Mouse (Mus musculus) forebrain, embryonic 12.5 days (tissue): ENCODE measurements around the gene Eif4e3. TPM values are rescaled to one million over a fixed set of nuclear protein-coding genes. Genes with fewer than 3 reads are reported as not detected.

Source experiments
- ATAC-seq: fragments of 200-750 bp; cut with Nextera tagmentation; 2 replicates; pipeline ENCODE4 v1.8.0; 2017; ENCODE audit warnings: moderate TSS enrichment; ENCODE audit not compliant: low FRiP score
- H3K27ac ChIP-seq: fragments of 300-500 bp; sonication (generic); 2 replicates; pipeline ENCODE4 v1.5.1; 2016; ENCODE audit warnings: mild to moderate bottlenecking
- H3K27me3 ChIP-seq: fragments of 300-500 bp; sonication (generic); 2 replicates; pipeline ENCODE4 v1.6.1; 2016; ENCODE audit warnings: mild to moderate bottlenecking
- H3K36me3 ChIP-seq: fragments of 300-500 bp; sonication (generic); replicated peaks from 2 replicates; pipeline ENCODE4 v1.6.1; 2016; ENCODE audit warnings: mild to moderate bottlenecking
- H3K4me1 ChIP-seq: fragments of 300-500 bp; sonication (generic); 2 replicates; pipeline ENCODE4 v1.6.1; 2016
- H3K4me2 ChIP-seq: fragments of 300-500 bp; sonication (generic); 2 replicates; pipeline ENCODE4 v1.6.1; 2016; ENCODE audit warnings: mild to moderate bottlenecking, moderate library complexity
- H3K4me3 ChIP-seq: fragments of 300-500 bp; sonication (generic); replicated peaks from 2 replicates; pipeline ENCODE4 v1.5.1; 2016; ENCODE audit warnings: mild to moderate bottlenecking
- H3K9ac ChIP-seq: fragments of 300-500 bp; sonication (generic); 2 replicates; pipeline ENCODE4 v1.6.1; 2016; ENCODE audit warnings: mild to moderate bottlenecking
- H3K9me3 ChIP-seq: fragments of 300-500 bp; sonication (generic); 2 replicates; pipeline ENCODE4 v1.6.1; 2016
- WGBS: fragments of 180-500 bp; shearing (Covaris S2); methylation state at CpG from one replicate; pipeline ENCODE4 v1.1.7; 2016; 5-methylcytosine and 5-hydroxymethylcytosine counted together
- polyA plus RNA-seq: library from polyadenylated mRNA; unstranded; fragments of >200 nt; fragmentation: Nextera tagmentation; extraction: Ambion mirVana; gene quantifications from 2 replicates; pipeline ENCODE4 v1.2.1, GENCODE M21; 2016

Eif4e3 gene
- polyA plus RNA-seq, 1 experiment from 2014 or later = 12.7 TPM

DNA sequence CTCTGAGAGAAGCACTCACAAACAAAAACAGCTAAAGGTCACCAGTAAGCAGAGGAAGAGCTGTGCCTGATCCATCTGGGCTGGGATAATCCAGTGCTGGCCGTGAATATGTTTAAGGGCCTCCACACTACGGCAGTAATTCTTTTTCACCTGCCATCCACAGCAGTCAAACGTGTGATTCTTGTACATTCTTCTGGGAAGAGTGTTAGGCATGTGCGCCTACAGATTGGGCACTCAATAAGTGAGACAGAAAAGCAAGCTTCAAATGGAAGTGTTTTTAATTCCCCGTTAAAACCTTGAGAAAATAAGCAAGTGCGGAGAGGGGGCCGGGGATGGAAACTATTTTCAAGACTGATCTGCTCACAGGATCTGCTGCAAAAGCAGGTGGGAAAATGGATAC lies 48.7 kb downstream of the Eif4e3 start:
- Histone ChIP-seq H3K4me1 (peaks cover 13% of the 10 kb centered on the region), H3K36me3 (no peaks in the 10 kb centered on the region), H3K27ac (no peak overlapping the region), H3K9me3 (no peaks in the 10 kb centered on the region), H3K4me2 (no peak overlapping the region), H3K27me3 (peaks cover 14% of the 10 kb centered on the region), H3K4me3 (no peak overlapping the region), H3K9ac (no peak overlapping the region)
- WGBS = 70% methylated on average over 7 of the region's 7 CpGs
- no peak for ATAC-seq

DNA sequence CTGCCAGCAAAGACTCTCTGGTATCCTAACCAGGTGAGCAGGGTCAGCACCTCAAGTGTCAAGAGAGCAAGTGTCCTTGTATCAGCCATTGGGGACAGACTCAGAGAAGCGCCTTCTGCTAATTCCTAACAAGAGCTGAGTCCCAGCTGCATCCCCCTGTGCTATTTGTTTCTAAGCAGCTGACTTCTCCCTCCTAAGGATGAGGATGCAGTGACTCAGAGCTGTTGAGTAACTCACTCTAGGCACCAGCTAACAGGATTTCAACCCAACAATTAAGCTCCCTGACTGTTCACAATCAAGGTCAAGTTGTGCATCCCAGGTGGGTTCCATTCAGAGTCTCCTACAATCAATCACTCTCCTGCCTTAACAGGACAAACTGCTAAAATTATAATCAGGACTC lies 49.2 kb downstream of the Eif4e3 start:
- Histone ChIP-seq H3K27me3 (peaks cover 16% of the 10 kb centered on the region), H3K9me3 (no peaks in the 10 kb centered on the region), H3K9ac (no peak overlapping the region), H3K36me3 (no peaks in the 10 kb centered on the region), H3K4me2 (no peak overlapping the region), H3K4me1 (peaks cover 10% of the 10 kb centered on the region), H3K27ac (no peak overlapping the region), H3K4me3 (no peak overlapping the region)
- no peak for ATAC-seq
- 89% methylated on average over 1 of the region's 1 CpGs for WGBS

DNA sequence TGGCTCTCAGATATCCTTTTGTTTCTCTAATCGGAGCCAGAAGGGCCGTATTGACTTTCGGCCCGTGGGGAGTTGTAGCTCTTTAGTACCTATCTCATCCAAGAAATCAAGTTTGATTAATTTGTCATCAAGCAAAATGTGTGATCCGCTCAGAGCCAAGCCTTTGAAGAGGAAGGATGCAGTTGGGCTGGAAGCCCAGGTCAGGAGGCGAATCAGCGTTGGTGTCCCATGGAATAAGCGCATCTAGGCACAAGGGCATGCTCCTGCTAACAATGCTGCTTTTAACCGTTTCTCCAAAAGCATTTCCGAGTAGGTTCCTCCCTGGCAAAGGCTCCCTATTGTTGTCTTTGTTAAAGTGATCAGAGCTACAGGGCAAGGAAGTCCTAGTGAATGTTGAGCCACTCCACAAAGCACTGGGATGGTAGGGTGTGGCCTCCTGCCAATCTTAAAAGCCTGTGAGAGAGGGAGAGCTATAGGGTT lies 51.3 kb downstream of the Eif4e3 start:
- no peak for ATAC-seq
- Histone ChIP-seq H3K9me3 (no peaks in the 10 kb centered on the region), H3K36me3 (no peaks in the 10 kb centered on the region), H3K9ac (no peak overlapping the region), H3K27ac (no peak overlapping the region), H3K4me3 (no peak overlapping the region), H3K4me1 (peaks cover 16% of the 10 kb centered on the region), H3K27me3 (peaks cover 16% of the 10 kb centered on the region), H3K4me2 (no peak overlapping the region)
- 15% methylated on average over 10 of the region's 10 CpGs for WGBS

DNA sequence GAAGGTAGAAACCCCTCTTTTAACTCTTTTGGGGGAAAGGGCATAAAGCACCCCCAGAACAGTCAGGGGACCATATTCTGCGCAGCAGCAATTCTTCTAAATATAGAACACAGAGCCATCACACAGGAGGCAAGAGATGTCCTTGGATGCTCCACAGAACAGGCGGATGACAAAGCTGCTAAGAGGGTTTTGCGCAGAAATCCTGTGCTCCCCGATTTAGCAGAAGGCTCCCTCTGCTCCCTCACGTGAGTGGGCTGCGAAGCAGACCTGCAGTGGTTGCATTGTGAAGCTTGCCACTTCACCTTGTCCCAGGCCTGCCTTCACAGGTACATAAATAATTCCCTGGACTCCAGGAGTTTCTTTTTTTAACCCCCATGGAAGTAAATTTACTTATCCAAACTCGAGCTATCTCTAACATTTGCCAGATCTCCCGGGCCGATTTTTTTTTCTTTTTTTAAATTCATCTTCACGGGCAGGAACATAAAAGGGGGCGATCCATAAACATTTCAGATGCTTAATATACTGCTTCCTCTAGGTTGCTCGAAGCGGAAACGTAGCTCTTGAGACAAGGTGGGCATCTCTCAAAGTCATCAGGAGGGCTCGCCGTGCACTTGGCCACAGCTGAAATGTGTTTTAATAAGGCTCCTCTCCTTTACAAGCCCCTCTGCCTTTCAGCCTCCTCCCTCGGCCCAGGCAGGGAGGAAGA lies 51.9 kb downstream of the Eif4e3 start:
- Histone ChIP-seq H3K4me1 (peaks cover 16% of the 10 kb centered on the region), H3K36me3 (no peaks in the 10 kb centered on the region), H3K27ac (no peak overlapping the region), H3K4me2 (no peak overlapping the region), H3K27me3 (peaks cover 16% of the 10 kb centered on the region), H3K4me3 (no peak overlapping the region), H3K9me3 (no peaks in the 10 kb centered on the region), H3K9ac (no peak overlapping the region)
- 66% methylated on average over 17 of the region's 17 CpGs for WGBS
- no peak for ATAC-seq

DNA sequence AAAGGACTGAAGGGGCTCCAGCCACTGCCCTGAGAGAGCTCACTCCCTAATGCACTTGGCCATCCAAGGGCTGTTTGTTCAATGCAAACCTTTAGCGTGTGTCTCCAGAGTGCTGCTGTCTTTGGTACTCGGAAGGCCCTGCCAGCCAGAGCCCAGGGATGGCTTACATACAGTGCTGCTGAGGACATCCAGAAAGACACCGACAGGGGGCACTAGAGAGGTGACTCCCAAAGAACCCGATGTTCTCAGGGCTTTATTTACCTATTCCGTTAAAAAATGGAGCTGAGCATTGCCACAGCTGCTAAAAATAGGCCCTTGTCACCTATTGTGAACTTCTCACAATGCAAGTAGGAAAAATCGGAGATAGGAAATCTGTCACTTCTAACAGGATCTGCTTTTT lies 54.7 kb downstream of the Eif4e3 start:
- Histone ChIP-seq H3K9me3 (no peaks in the 10 kb centered on the region), H3K27ac (no peak overlapping the region), H3K27me3 (peaks cover 19% of the 10 kb centered on the region), H3K4me1 (peaks cover 16% of the 10 kb centered on the region), H3K36me3 (no peaks in the 10 kb centered on the region), H3K9ac (no peak overlapping the region), H3K4me3 (no peak overlapping the region), H3K4me2 (no peak overlapping the region)
- WGBS = 57% methylated on average over 6 of the region's 6 CpGs
- ATAC-seq = no peak

DNA sequence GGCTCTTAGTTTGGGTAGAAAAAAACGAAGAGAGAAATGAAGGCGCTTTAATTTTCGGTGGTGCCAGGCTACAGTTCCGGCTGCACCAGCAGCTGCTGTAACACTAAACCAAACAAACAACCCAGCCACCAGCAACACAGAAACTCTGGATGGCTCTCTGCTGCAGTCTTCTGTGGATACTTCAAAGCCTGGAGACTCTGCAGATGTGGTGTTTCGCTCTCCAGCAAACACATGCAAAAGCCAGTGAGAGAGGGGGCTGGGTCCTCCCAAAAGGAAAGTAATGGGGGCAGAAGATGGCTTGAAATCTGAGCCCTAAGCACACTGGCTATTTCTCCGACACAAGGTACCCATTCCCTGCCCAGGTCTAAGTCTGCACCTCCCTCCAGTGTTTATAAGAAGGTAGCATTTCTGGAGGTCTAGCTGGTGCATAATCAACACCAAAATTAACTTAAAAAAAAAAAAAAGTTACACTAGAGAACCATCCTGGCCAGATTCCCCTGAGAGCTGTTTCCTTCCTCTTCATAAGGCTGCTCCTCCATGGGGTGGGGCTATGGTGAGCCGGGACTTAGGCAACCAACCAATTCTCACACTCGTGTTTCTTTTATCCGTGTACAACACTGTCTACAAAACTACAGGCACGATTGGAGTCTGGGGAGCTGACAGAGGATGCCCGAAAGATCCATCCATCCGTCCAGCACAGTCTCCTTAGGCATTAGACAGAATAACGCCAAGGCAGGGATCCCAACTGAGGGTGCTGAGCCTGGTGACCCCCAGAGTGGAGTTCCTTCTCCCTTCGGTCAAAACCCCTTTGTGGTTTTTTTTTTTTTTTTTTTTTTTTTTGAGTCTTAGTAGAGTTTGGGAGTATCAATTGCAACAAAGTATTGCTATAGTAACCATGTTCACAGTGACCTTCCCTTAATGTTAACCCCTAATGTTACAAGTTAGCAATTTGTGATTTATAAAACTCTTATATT lies 55.8 kb downstream of the Eif4e3 start:
- Histone ChIP-seq H3K4me1 (peaks cover 14% of the 10 kb centered on the region), H3K36me3 (no peaks in the 10 kb centered on the region), H3K9ac (no peak overlapping the region), H3K9me3 (no peaks in the 10 kb centered on the region), H3K4me2 (no peak overlapping the region), H3K27ac (no peak overlapping the region), H3K27me3 (peaks cover 19% of the 10 kb centered on the region), H3K4me3 (no peak overlapping the region)
- ATAC-seq = no peak
- 65% methylated on average over 14 of the region's 14 CpGs for WGBS

DNA sequence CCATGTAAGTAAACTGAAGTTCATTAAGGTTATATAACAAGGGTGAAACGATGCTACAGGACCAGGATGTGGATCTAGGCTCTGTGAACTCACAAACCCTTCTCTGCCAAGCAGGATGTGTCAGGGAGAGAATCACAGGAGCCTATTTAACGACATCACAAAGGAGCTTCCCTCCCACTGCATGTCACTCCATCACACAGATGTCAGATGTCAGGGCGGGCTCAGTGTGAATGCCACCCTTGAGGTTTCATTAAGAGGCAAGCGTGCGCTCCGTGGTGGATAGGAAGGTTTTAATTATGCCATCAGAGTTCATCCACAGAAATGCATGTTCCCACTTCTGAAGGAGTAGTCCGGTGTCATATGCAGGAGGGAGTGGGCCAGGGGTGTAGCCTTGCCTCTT lies 60.5 kb downstream of the Eif4e3 start:
- 56% methylated on average over 7 of the region's 7 CpGs for WGBS
- Histone ChIP-seq H3K4me1 (peaks cover 6% of the 10 kb centered on the region; the same call in 1 of the 2 replicates), H3K9me3 (no peaks in the 10 kb centered on the region), H3K27me3 (peaks cover 3% of the 10 kb centered on the region; the same call in 1 of the 2 replicates), H3K4me3 (no peak overlapping the region), H3K27ac (no peak overlapping the region), H3K36me3 (no peaks in the 10 kb centered on the region), H3K4me2 (no peak overlapping the region), H3K9ac (no peak overlapping the region)
- no peak for ATAC-seq

DNA sequence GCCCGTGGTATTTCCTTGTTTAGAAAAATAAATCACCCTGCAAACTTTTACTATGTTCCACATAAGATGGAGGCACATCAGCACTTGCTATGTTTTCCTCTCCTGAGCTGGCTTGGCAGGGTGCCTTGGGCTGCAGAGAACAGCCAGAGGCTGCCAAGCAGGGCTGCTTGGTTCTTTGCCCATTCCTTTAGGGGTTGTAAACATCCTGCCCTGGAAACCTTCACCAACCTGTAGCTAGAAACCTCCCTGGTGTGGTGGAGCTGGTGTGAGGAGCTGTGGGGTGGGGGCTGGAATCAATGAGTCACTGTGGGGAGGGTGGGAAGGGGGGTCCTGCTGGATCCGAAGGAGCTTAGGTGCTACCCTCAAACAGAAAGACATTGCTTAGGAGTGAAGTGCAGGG lies 61.8 kb downstream of the Eif4e3 start:
- no peak overlapping the region for H3K9ac ChIP-seq
- WGBS = 87% methylated on average over 2 of the region's 2 CpGs
- no peak for ATAC-seq

DNA sequence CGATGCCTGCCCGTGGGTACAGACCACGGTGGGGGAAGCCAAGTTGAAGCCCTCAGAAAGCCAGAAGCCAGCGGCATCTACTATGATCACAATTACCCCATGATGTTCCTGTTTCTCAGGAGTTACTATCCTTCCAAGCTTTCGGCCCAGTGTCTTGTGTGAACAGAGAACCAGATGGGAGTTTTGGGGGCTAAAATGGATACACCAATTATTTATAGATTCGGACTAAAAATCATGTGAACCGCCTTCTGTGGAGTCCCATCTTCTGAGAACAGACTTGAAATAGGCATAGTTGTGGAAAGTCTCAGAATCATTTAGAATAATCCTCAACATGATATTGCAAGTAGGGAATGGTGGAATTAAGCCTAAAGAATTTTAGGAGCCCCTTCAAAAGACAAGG lies 64.1 kb downstream of the Eif4e3 start:
- Histone ChIP-seq H3K9ac (no peak overlapping the region), H3K4me1 (peaks cover 14% of the 10 kb centered on the region), H3K4me2 (no peak overlapping the region), H3K4me3 (no peak overlapping the region), H3K9me3 (no peaks in the 10 kb centered on the region), H3K27ac (no peak overlapping the region), H3K27me3 (peaks cover 11% of the 10 kb centered on the region), H3K36me3 (no peaks in the 10 kb centered on the region)
- 92% methylated on average over 7 of the region's 7 CpGs for WGBS
- no peak for ATAC-seq

More for the DNA sequence above, 61.8 kb downstream of the Eif4e3 start:
- Histone ChIP-seq H3K4me3 (no peak overlapping the region), H3K4me1 (peaks cover 4% of the 10 kb centered on the region), H3K9me3 (no peaks in the 10 kb centered on the region), H3K4me2 (no peak overlapping the region), H3K27ac (no peak overlapping the region), H3K27me3 (peaks cover 10% of the 10 kb centered on the region), H3K36me3 (no peaks in the 10 kb centered on the region)

DNA sequence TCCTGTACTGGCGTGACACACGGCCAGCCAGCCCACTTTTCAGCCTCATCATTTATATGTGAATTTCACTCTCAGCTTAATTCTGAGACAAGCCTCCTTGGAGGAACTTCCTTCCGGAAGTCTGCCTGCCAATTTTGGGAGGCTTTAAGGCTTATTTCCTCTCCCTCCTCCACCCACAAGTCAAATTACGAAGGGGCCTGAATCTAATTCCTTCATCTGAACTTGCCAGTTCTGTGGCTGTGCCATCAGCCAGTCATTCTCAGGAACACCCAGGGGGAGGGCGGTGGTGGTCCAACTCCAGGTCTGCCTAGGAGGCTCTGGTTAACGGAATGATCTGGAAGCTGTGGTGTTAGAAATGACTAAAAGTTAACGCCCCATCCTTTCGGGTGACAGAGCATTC lies 65.7 kb downstream of the Eif4e3 start:
- Histone ChIP-seq H3K9ac (no peak overlapping the region), H3K4me3 (no peak overlapping the region), H3K9me3 (no peaks in the 10 kb centered on the region), H3K27ac (no peak overlapping the region), H3K4me2 (no peak overlapping the region), H3K36me3 (no peaks in the 10 kb centered on the region), H3K27me3 (peaks cover 13% of the 10 kb centered on the region), H3K4me1 (peaks cover 14% of the 10 kb centered on the region)
- 84% methylated on average over 8 of the region's 8 CpGs for WGBS
- ATAC-seq = no peak

DNA sequence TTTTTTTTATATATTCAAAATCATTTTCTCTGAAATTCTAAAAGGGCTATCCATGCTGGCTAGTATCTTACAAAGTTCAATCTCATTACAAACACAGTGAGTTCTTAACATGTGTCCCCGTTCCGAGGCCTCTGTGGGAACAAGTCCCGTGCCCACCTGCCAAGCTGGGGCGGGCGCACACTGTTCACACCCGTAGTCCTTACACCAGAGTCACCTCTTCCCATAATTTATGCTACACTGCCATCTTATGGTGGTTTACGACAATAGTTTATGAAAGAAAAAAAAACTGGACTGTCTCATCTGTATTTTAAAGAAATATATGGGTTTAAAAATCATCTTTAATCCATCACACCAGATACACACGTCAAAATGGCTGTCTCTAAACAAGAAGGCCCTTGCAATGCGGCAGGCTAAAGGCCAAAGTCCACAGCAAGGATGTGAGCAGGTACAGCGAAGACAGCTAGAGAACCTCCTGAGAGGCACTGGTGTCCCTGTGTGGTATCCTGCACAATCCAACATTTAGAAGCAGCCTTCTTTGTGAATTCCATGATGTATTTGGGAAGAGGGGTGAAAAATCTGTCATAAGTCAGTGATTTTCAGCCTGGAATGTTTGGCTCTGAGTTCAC lies 66.3 kb downstream of the Eif4e3 start:
- H3K4me2 ChIP-seq = no peak overlapping the region
- WGBS = 33% methylated on average over 10 of the region's 10 CpGs
- ATAC-seq = peak; percentile 67; the same call in 1 of the 2 replicates

DNA sequence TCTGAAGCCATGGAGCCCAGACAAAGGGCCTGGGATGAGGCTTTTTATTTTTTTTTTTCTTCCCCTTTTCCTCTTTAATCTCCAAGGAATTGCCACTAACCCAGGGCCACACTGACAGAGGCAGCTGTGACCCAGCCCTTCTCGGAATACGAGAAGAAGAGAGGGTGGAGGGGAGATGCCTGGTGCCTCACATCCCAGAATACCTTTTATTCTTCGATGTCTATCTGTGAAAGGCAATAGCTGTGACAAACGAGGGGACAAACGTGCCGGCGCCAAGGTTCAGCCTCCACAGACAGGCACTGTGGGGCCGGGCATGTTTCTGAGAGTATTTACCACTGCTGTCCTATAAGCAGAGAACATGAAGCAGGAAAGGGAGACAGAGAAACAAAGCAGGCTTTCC lies 66.9 kb downstream of the Eif4e3 start:
- no peaks in the 10 kb centered on the region for H3K36me3 ChIP-seq
- no peak overlapping the region for H3K9ac ChIP-seq
- 14% methylated on average over 8 of the region's 8 CpGs for WGBS
- 0 out of 2 replicates have a peak overlapping the region, but pooled peaks have one; percentile 27 for H3K27ac ChIP-seq
- no peak overlapping the region for H3K4me3 ChIP-seq
- H3K4me1 ChIP-seq = peaks cover 14% of the 10 kb centered on the region
- peak overlapping the region; percentile 11; the same call in 1 of the 2 replicates for H3K4me2 ChIP-seq
- peaks cover 13% of the 10 kb centered on the region for H3K27me3 ChIP-seq
- peak; percentile 39; the same call in 1 of the 2 replicates for ATAC-seq
- no peaks in the 10 kb centered on the region for H3K9me3 ChIP-seq

More for the DNA sequence above, 66.3 kb downstream of the Eif4e3 start:
- H3K9ac ChIP-seq = no peak overlapping the region
- no peaks in the 10 kb centered on the region for H3K36me3 ChIP-seq
- no peak overlapping the region for H3K27ac ChIP-seq
- no peaks in the 10 kb centered on the region for H3K9me3 ChIP-seq
- peaks cover 14% of the 10 kb centered on the region for H3K4me1 ChIP-seq
- H3K4me3 ChIP-seq = no peak overlapping the region
- peaks cover 13% of the 10 kb centered on the region for H3K27me3 ChIP-seq
